Mouse (Mus musculus) thymus, adult 2 months (tissue): ENCODE data around the gene Igsf21. TPM values are rescaled to one million over a fixed set of nuclear protein-coding genes. Genes with fewer than 3 reads are reported as not detected.

Experiments
- DNase-seq: peaks from one replicate; pipeline ENCODE4 v3.0.0; 2021
- H3K27ac ChIP-seq: fragments of 200-500 bp; 2 replicates; pipeline ENCODE4 v1.5.1; 2012; ENCODE audit warnings: low read length, control low read depth; ENCODE audit not compliant: control insufficient read depth, insufficient read depth
- H3K27me3 ChIP-seq: fragments of 200-500 bp; 2 replicates; pipeline ENCODE4 v1.6.1; 2012; ENCODE audit warnings: mild to moderate bottlenecking, low read length, moderate library complexity, mixed read lengths; ENCODE audit not compliant: control insufficient read depth, insufficient read depth
- H3K36me3 ChIP-seq: fragments of 200-500 bp; 2 replicates; pipeline ENCODE4 v1.6.1; 2012; ENCODE audit warnings: mild to moderate bottlenecking, low read length, moderate library complexity; ENCODE audit not compliant: control insufficient read depth, insufficient read depth
- H3K4me1 ChIP-seq: fragments of 200-500 bp; replicated peaks from 2 replicates; pipeline ENCODE4 v1.6.1; 2012; ENCODE audit warnings: low read length; ENCODE audit not compliant: control insufficient read depth, insufficient read depth
- H3K4me3 ChIP-seq: fragments of 200-500 bp; 2 replicates; pipeline ENCODE4 v1.5.1; 2012; ENCODE audit warnings: mild to moderate bottlenecking, low read length, control low read depth, moderate library complexity; ENCODE audit not compliant: control insufficient read depth, insufficient read depth
- CTCF ChIP-seq: fragments of 200-500 bp; IDR thresholded peaks from 2 replicates; pipeline ENCODE4 v1.5.1; 2012; ENCODE audit warnings: mild to moderate bottlenecking, control low read depth, low read length, moderate library complexity, borderline replicate concordance; ENCODE audit not compliant: control insufficient read depth, poor library complexity, insufficient read depth; ENCODE audit errors: extremely low read depth
- POLR2A ChIP-seq: fragments of 200-500 bp; IDR thresholded peaks from 2 replicates; pipeline ENCODE4 v1.6.1; 2012; ENCODE audit warnings: mild to moderate bottlenecking, low read length, control low read depth, moderate library complexity; ENCODE audit not compliant: control insufficient read depth, poor library complexity, insufficient read depth; ENCODE audit errors: extremely low read depth
- WGBS: fragments of 180-500 bp; shearing (Covaris S2); methylation state at CpG from one replicate; pipeline ENCODE4 v1.1.7; 2018; 5-methylcytosine and 5-hydroxymethylcytosine counted together
- polyA plus RNA-seq: library from polyadenylated mRNA; depleted of rRNA; stranded (reverse); fragments of >200 nt; gene quantifications from 2 replicates; pipeline ENCODE4 v1.2.3, GENCODE M21; 2012

The Igsf21 gene
- polyA plus RNA-seq, 1 experiment = 1.0 TPM

DNA sequence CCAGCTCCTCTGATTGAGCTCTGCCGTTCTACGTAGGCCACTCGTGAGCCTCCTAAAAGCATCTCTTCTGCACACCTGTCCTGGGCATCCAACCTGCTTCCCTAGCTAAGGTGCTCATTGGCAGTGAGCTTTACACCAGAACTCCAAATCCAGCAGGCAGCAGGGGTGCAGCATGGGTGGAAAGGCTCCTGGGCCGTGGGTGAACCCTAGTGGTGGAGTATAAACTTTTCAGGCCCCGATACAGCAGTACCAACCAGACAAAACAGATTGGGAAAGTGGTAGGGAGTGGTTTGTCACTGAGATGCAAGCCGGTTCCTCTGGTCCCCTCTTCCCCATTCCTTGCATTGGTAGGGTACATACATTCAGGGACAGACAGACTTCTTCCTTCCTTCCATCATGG lies 170.2 kb downstream of the Igsf21 start:
- no peak for TF ChIP-seq POLR2A
- TF ChIP-seq CTCF = no peak
- Histone ChIP-seq H3K4me3 (no peak overlapping the region), H3K27ac (no peak overlapping the region), H3K36me3 (no peaks in the 10 kb centered on the region), H3K27me3 (no peaks in the 10 kb centered on the region), H3K4me1 (no peaks in the 10 kb centered on the region)
- no peak for DNase-seq
- WGBS = 70% methylated on average over 6 of the region's 6 CpGs

DNA sequence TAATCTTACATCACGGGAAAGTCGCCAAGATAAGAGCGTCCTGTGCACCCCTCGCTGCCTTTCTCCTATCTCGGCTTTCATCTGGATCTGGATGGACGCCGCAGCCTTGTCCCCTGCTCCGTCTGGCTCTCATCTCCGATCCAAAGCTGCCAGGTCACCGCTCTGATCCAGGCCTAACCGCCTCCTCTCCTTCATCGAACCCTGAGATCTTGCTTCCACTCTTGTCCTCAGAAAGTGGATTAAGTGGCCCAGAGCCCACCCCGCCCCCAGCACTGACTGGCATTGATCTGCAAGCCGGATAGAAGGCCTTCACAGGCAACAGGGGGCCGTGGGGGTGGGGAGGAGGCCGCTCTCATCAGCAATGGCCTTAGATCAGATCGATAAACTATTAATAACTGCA lies 175.5 kb downstream of the Igsf21 start:
- no peaks in the 10 kb centered on the region for H3K27me3 ChIP-seq
- 33% methylated on average over 17 of the region's 17 CpGs for WGBS
- no peaks in the 10 kb centered on the region for H3K4me1 ChIP-seq
- no peak overlapping the region for H3K27ac ChIP-seq
- no peak overlapping the region for H3K4me3 ChIP-seq
- TF ChIP-seq CTCF = no peak
- no peak for TF ChIP-seq POLR2A
- no peaks in the 10 kb centered on the region for H3K36me3 ChIP-seq
- no peak for DNase-seq

DNA sequence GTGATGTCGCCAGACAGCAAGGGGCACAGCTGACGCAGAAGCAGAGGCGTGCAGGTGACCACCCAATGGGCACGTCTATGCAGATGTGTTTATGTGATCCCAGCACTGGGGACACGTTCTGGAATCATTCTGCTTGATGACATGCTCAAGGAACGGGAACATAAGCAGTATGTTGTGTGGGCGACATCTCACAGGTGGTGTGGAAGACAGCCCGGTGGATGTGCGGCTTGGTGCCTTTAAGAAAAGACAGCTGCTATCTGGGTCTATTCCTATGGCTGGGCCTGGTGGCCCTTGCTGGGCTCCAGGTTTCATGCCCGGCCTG lies 176.3 kb downstream of the Igsf21 start:
- no peaks in the 10 kb centered on the region for H3K4me1 ChIP-seq
- DNase-seq = no peak
- no peaks in the 10 kb centered on the region for H3K27me3 ChIP-seq
- no peak overlapping the region for H3K27ac ChIP-seq
- WGBS = 50% methylated on average over 10 of the region's 10 CpGs
- TF ChIP-seq CTCF (no peak), POLR2A (no peak)
- H3K36me3 ChIP-seq = no peaks in the 10 kb centered on the region
- no peak overlapping the region for H3K4me3 ChIP-seq

DNA sequence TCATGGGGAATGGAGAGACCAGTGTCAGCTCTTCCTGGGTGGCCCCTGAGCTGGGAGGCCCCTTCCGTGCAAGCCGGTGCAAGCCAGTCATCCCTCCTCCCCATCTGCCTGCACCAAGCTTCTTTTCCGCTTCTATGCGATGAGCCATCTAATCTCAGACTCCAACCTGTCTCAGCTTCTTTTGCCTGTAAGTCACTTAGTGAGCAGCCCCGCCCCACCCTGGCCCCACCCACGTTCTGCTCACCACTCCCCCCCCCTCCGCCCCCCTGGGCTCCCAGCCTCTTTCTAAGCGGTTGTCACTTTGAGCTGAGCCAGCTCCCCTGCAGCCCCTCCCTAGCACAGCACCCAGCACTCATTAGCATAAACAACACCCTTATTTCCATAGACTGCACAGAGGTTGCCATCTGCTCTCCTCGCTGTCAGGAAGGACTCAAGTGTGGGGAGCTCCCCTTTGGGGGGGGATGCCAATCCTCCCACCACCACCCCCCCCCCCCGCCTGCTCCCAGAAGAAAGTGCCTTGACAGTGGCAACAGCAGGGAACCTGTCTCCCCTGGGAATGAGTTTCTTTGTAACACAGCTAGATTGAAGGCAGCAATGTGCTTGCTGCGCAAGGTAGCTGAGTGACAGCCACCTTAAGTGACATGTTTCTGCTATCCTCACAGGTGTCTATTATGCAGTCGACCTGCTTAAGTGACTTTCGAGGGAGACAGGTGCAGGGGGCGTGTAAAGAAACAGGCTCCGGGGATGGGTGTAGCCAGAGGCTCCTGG lies 176.8 kb downstream of the Igsf21 start:
- no peak for DNase-seq
- Histone ChIP-seq H3K4me1 (no peaks in the 10 kb centered on the region), H3K27me3 (no peaks in the 10 kb centered on the region), H3K27ac (no peak overlapping the region), H3K36me3 (no peaks in the 10 kb centered on the region), H3K4me3 (no peak overlapping the region)
- 26% methylated on average over 15 of the region's 15 CpGs for WGBS
- no peak for TF ChIP-seq POLR2A
- no peak for TF ChIP-seq CTCF

DNA sequence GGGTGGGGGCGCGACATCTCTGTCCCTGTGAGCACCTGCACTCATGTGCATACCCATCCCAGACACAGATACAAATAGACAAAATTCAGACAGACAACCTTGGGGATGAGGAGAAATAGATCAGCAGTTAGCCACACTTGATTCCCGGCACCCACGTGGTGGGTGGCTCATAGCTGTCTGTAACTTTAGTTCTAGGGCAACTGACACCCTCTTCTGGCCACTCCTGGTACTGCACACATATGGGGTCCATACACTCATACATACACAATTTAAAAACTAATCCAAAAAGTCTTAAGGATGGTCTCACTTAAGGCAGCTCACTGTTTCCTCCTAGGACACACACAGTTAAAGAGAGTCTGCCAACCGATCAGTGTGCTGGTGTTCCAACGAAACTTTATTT lies 178.1 kb downstream of the Igsf21 start:
- 94% methylated on average over 6 of the region's 6 CpGs for WGBS
- H3K4me3 ChIP-seq = no peak overlapping the region
- no peak overlapping the region for H3K27ac ChIP-seq
- no peaks in the 10 kb centered on the region for H3K36me3 ChIP-seq
- no peaks in the 10 kb centered on the region for H3K27me3 ChIP-seq
- H3K4me1 ChIP-seq = no peaks in the 10 kb centered on the region
- no peak for DNase-seq
- no peak for TF ChIP-seq POLR2A
- no peak for TF ChIP-seq CTCF

DNA sequence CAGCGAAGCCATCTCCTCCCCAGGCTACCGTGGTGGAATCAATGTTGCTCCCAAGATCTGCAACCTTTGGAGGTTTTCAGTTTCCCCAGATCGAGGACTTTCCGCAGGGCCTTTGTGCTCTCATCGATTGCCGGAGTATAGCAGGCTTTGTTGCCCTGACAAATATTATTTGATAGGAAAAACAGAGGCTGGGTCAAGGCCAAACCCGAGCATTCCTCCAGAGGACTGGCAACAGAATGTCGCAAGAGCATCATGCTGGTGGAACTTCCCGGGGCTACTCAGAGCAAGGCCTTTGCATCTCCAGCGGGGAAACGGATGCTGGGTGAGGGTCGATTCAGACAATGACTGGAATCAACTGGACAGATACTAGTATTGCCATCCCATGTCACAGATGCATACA lies 180.6 kb downstream of the Igsf21 start:
- Histone ChIP-seq H3K4me1 (no peaks in the 10 kb centered on the region), H3K36me3 (no peaks in the 10 kb centered on the region), H3K4me3 (no peak overlapping the region), H3K27me3 (no peaks in the 10 kb centered on the region), H3K27ac (no peak overlapping the region)
- no peak for DNase-seq
- no peak for TF ChIP-seq CTCF
- no peak for TF ChIP-seq POLR2A
- 93% methylated on average over 12 of the region's 12 CpGs for WGBS

DNA sequence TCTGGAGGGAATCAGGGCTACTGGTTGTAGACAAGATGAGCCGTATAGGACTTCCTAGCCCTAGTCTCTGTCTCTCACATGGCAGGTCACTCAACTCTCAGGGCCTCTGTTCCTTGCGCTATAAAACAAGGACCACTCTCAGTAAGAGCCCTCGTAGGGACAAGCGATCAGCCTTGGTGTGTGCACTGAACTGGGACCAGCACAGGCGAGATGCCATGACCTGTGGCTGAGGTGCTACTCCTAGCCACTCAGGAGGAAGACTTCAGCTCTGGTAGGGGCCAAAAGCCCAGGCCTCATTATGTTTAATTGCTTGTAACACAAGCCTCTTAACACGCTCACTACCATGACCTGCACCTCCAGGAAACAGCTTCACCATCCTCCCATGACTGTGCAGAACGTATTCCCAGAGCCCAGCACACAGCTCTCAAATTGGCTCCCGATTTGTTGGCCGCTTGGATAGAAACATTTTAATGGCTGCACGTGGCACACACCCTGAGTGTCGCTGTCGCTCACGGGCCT lies 183.4 kb downstream of the Igsf21 start:
- no peaks in the 10 kb centered on the region for H3K36me3 ChIP-seq
- no peak for TF ChIP-seq POLR2A
- no peak for TF ChIP-seq CTCF
- no peak overlapping the region for H3K27ac ChIP-seq
- WGBS = 90% methylated on average over 13 of the region's 13 CpGs
- no peaks in the 10 kb centered on the region for H3K4me1 ChIP-seq
- H3K27me3 ChIP-seq = no peaks in the 10 kb centered on the region
- H3K4me3 ChIP-seq = no peak overlapping the region
- no peak for DNase-seq
